Mouse (Mus musculus) spleen, postnatal 14 days (tissue): Measurements from ENCODE around the gene Ctsl.

Source experiments
- DNase-seq, 2 experiments: peaks; one replicate each; pipeline ENCODE4 v3.0.0; 2021 to 2022; ENCODE audit warnings: low spot score in 2 of 2

The Ctsl gene

DNA sequence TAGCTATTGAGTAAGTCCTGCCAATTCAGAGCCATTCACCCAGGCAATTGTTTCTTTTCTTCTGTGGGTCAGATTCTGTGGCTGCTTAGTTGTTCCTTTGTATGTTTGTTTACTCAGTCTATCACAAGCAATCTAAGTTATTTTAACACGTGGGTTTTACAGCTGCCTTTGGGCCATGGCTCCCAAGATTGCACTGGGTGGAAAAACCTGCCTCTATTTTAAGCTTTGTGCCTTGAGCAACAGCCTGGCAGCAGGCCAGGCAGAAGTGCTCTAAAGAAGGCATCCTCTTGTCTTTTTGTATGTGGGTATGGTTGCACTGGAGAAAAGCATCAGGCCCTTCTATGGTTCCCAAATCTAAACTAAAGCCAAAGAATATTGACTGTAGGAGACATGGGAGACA, 3.0 kb upstream of the Ctsl start:
- no peak for DNase-seq

DNA sequence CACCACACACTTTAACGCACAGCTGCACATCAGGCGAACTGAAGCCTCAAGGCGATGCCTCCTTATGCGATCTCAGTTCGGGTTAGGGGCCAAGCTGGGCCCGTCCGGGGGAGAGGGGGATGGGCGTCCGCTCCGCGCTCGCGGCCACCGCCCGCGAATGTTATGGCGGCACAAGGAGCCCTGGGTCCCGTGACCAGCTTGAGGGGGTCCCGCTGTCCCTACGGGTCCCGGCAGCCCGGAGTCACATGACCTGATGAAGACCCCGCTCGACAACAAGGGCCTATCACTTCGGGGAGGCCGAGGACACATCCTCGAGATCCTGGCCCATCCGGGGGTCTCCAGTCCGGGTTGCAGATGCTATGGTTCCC, 901 bp downstream of the Ctsl start:
- peak in 1 of 2 experiments; percentile 9 for DNase-seq

DNA sequence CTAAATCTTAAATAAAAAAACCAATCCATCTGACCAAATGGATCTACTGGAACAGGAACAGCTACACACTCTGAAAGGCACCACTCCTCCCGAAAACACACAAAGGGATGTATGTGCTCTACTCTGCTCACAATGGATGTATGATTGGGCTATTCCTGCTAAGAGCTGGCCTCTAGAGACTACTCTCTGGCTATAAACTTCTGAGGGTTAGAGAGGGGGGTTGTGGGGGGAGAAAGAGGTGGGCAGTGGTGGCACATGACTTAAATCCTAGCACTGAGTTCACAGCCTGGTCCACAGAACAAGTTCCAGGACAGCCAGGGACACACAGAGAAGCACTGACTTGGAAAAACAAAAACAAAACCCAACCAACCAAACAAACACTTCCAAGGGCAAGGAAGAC, 2.1 kb downstream of the Ctsl start:
- no peak for DNase-seq

- no peak for DNase-seq
Observed at GRCm38 (mm10) chr13:64367615-64368014, 3.1 kb downstream of the Ctsl start.

GRCm38 (mm10) chr13:64365326-64365725, 5.4 kb downstream of the Ctsl start:
- DNase-seq: no peak

DNA sequence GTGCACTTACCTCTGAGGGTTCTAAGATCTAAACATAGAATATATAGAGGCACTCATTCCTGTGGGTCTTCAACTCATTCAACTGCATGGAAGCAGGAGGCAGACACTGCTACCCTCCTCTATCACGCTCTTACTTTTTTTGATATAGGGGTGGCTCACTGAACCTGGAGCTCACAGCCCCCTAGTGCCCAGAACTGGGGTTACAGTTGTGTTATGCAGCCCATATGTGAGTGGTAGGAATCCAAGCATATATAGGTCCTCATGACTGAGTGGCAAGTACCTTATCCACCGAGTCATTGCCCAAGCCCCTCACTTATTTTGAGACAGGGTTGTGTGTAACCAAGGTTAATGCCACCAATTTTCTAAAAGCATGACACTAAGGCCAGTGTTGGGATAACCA, 6.4 kb downstream of the Ctsl start:
- DNase-seq: peak in 1 of 2 experiments; percentile 29

DNA sequence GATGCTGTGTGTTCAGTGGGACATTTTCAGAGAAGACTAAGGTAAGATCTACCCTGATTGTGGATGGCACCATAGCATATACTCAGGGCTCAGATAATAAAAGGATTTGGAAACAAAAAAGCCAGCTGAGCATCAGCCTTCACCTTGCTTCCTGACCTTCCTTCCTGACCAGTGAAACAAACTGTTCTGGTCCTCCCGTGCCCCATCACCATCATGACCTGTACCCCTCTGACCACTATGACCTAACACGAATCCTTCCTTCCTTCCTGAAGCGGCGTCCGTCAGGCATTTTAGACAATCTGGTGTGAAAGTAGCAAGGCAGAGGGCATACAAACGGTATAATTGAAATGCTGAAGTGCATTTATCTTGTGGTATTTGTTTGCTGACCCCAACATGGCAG, 8.6 kb downstream of the Ctsl start:
- DNase-seq: no peak

- no peak for DNase-seq
Observed at GRCm38 (mm10) chr13:64361020-64361419, 9.7 kb downstream of the Ctsl start.

DNA sequence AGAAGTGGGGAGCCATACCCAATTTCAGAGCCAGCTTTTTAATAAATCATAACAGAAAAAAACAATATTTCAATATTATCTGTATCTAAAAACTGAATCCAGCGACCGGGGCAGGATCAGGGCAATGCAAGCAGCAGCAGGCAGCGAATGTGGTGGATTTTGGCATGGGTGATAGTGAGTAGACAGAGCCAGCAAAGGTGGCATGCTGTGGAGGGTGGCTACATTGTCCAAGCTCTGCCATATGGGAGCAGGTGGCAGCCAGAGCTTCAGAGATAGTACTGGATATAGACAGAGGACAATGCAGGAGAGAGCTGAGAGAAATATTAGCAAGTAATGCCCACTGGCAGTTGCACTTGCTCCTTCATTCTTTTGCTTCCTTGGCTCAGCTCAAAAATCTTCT, 11.0 kb downstream of the Ctsl start:
- DNase-seq: no peak

- DNase-seq: no peak
Observed at GRCm38 (mm10) chr13:64358476-64358875, 12.2 kb downstream of the Ctsl start.

- DNase-seq: no peak
Observed at GRCm38 (mm10) chr13:64357389-64357788, 13.3 kb downstream of the Ctsl start.

DNA sequence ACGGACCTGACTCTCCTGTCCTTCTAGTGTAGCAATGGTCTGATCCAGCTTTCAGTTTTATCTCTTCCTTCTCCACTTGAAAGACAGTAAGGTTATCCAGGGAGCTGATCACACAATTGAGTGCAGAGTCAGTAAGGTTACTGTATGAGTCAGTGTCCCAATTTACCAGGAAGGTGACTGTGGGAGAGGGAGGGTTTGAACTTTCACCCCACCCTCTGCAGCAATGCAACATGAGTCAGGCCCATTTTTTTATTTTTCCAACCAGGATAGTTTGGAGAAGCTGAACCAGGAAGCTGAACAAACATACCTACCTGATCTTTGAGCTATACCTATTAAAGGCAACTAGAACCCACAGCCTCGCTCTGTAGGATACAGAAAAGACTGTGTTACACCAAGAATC, 21.2 kb downstream of the Ctsl start:
- DNase-seq: no peak

GRCm38 (mm10) chr13:64344082-64344501, 26.6 kb downstream of the Ctsl start:
- DNase-seq: no peak

GRCm38 (mm10) chr13:64343598-64343997, 27.1 kb downstream of the Ctsl start:
- DNase-seq: no peak

DNA sequence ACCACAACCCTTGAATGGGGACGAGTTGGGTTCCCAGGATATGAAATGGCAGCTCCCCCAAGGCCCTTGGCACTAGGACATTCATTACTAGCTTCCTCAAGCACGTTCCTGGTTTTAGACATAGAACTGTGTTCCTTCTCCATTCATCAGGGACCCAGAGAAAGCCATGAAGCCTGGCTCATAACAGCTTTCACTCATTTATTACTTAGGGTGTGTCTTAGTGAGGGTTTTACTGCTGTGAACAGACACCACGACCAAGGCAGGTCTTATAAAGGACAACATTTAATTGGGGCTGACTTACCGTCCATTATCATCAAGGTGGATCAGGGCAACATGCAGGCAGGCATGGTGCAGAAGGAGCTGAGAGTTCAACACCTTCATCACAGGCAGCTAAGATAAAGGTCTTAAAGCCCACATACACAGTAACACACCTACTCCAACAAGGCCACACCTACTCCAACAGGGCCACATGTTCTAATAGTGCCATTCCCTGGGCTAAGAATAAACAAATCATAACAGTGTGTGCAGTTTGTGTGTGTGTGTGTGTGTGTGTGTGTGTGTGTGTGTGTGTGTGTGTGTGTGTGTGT, 35.1 kb downstream of the Ctsl start:
- DNase-seq: no peak

- no peak for DNase-seq
Observed at GRCm38 (mm10) chr13:64333102-64333501, 37.6 kb downstream of the Ctsl start.

GRCm38 (mm10) chr13:64332321-64332720, 38.4 kb downstream of the Ctsl start:
- DNase-seq: no peak

DNA sequence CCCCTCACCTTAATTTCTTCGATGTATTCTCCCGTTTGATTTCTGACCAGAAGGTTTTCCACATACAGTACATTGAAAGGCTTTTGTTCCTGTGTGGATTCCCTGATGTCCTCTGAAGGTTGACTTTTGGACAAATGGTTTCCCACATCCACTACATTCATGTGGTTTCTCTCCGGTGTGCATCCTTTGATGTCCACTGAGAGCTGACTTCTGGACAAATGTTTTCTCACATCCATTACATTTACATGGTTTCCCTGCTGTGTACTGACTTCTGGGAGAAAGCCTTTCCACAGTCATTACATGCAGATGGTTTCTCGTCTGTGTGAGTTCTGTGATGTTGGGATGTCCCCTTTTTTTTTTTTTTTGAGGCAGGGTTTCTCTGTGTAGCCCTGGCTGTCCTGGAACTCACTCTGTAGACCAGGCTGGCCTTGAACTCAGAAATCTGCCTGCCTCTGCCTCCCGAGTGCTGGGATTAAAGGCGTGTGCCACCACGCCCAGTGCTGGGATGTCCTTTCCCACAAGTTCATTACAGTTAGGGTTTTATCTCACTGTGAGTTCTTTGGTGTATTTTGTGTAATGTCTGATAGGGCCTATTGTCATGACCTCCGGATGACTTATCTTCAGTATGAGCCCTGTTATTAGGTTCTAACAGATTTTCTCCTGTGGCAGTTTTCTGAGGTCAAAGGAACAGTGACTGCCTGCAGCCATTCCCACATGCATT, 48.0 kb downstream of the Ctsl start:
- no peak for DNase-seq

DNA sequence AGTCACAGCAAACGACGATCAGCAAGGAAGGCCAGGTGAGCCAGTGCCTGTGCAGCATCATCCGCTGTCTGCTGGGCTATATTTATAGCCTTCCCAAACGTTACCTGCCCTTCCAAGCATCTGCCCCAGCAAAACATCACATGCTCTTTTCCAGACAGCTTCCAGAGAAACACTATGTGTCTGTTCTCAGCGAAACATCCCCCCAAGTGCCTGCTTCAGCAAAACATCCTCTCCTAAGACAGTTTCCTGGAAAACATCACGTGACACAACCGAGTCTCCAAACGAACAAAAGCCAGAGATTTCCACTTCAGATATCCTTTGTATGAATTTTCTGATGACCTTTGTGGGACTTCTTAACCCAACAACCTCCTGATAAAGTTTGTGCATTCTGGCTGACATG, 50.4 kb downstream of the Ctsl start:
- no peak for DNase-seq

DNA sequence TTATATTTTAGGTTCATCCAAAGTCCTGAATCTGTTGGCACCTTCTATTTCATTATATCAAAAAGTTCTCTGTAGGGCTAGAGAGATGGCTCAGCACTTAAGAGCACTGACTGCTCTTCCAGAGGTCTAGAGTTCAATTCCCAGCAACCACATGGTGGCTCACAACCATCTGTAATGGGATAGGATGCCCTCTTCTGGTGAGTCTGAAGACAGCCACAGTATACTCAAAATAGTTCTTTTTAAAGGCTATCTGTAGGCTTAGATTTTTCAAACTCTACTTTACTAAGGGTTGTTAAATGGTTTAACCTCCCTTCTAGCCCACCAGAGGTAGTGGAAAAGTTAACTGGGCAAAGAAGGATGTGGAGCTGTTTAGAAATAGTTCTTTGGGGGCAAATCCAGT, 50.9 kb downstream of the Ctsl start:
- DNase-seq: no peak

- no peak for DNase-seq
Observed at GRCm38 (mm10) chr13:64318355-64318754, 52.3 kb downstream of the Ctsl start.

- DNase-seq: no peak
Observed at GRCm38 (mm10) chr13:64315483-64316050, 55.1 kb downstream of the Ctsl start.

DNA sequence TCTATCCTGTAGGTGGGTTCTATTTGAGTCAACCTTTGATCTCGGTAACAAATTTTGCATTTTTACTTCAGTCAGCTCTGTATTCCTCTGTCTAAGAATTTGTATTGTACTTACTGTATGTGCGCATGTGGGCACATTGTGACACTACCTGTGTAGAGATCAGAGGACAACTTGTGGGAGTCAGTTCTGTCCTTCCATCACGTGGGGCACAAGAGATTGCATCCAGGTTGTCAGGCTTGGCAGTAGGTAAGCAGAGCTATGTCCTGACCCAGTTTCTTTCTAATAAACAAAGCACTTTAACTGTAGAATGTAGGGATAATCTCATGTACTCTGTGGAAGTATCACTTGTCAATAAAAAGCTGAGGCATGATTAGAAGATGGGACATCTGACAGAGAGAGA, 56.6 kb downstream of the Ctsl start:
- DNase-seq: no peak

- DNase-seq: no peak
Observed at GRCm38 (mm10) chr13:64312916-64313289, 57.8 kb downstream of the Ctsl start.
